Mouse (Mus musculus): ENCODE measurements around the gene Scd3. TPM values are rescaled to one million over a fixed set of nuclear protein-coding genes. Genes with fewer than 3 reads are reported as not detected.

The Scd3 gene
- polyA plus RNA-seq, 2 experiments: not detected

DNA sequence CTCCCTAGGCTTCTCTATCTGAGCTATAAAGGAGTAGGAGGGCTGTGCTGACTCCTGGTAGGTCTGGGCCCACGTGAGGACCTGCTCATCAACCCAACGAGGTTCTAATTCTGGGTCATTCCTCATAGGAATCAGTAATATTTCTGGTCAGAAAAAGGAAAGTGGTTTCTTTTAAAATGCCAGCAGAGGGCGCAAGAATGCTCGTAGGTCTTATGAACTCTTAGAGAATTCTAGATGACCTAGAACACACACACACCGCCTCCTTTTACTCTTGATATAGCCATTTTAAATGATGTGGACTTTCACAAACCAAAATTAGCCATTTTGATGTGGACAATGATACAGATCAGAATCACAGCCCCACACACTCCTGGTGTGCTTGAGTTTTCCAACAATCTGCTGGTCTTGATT, 42.7 kb downstream of the Scd3 start:
- 5% methylated on average over 5 of the region's 5 CpGs for WGBS (ENCODE audit: insufficient replicate concordance)
- Histone ChIP-seq H3K27me3 (ENCODE audit: control insufficient read depth, insufficient read depth, low read length) (no peaks in the 10 kb centered on the region), H3K9me3 (ENCODE audit: control insufficient read depth, low read length) (no peaks in the 10 kb centered on the region), H3K9ac (replicated peaks) (no peak overlapping the region), H3K27ac (no peak overlapping the region), H3K4me1 (replicated peaks; ENCODE audit: control insufficient read depth in 2 of 2, insufficient read depth in 2 of 2, low read length in 1 of 2) (peaks cover 27 to 28% of the 10 kb centered on the region in 2 experiments), H3K36me3 (replicated peaks; ENCODE audit: control insufficient read depth, insufficient read depth, low read depth) (no peaks in the 10 kb centered on the region), H3K4me3 (ENCODE audit: insufficient read depth in 1 of 2, low read depth in 2 of 2, low read length in 2 of 2) (no peak overlapping the region), H3K4me2 (ENCODE audit: low read depth) (peak overlapping the region; percentile 98)
- ATAC-seq (ENCODE audit: insufficient read depth) (no peak), DNase-seq (ENCODE audit: low read depth in 3 of 3, low spot score in 3 of 3) (peak; percentile 54 to 60 (median 57))
- TF ChIP-seq CTCF (IDR thresholded peaks at IDR 0.05; ENCODE audit: low read depth) (peak; percentile 70), EP300 (IDR thresholded peaks at IDR 0.05; ENCODE audit: low read depth) (no peak)

DNA sequence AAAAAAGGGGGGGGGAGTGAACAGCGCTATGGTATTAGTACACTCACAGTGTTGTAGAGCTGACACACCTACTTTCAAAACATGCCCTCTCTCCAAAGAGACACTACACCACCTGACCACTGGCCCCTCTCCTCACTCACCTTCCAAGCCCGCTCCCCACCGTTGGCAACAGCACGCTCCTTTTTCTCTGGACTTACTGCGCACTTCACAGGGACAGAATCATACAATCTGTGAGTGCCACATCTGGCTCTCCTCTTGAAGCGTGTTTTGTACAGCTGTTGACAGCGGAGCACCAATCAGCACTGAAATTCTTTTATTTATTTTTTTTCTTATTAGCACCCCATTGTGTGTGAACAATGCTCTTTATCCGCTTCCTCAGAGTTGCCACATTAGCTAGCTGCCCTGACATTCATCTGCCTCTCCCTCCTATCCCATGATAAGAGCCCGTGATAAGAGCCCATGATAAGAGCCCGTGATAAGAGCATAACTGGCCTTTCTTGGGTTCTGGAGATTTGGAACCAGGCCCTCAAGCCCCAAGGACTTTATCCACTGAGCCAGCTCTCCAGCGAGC, 43.4 kb downstream of the Scd3 start:
- H3K27ac ChIP-seq: no peak overlapping the region
- H3K9ac ChIP-seq (replicated peaks): no peak overlapping the region
- DNase-seq (ENCODE audit: low read depth in 3 of 3, low spot score in 3 of 3) (no peak), ATAC-seq (ENCODE audit: insufficient read depth) (no peak)
- H3K4me2 ChIP-seq (ENCODE audit: low read depth): peak overlapping the region; percentile 98
- WGBS (ENCODE audit: insufficient replicate concordance): 49% methylated on average over 11 of the region's 11 CpGs
- TF ChIP-seq CTCF (IDR thresholded peaks at IDR 0.05; ENCODE audit: low read depth) (no peak), EP300 (IDR thresholded peaks at IDR 0.05; ENCODE audit: low read depth) (no peak)
- H3K4me3 ChIP-seq (ENCODE audit: insufficient read depth in 1 of 2, low read depth in 2 of 2, low read length in 2 of 2): no peak overlapping the region; a peak in 1 of 4 replicates
- no peaks in the 10 kb centered on the region for H3K9me3 ChIP-seq (ENCODE audit: control insufficient read depth, low read length)
- H3K4me1 ChIP-seq (replicated peaks; ENCODE audit: control insufficient read depth in 2 of 2, insufficient read depth in 2 of 2, low read length in 1 of 2): peaks cover 27 to 28% of the 10 kb centered on the region in 2 experiments
- no peaks in the 10 kb centered on the region for H3K36me3 ChIP-seq (replicated peaks; ENCODE audit: control insufficient read depth, insufficient read depth, low read depth)
- no peaks in the 10 kb centered on the region for H3K27me3 ChIP-seq (ENCODE audit: control insufficient read depth, insufficient read depth, low read length)

GRCm38 (mm10) chr19:44247281-44248080, 44.4 kb downstream of the Scd3 start:
- peak in 2 of 3 experiments; percentile 45 to 49 for DNase-seq (ENCODE audit: low read depth in 3 of 3, low spot score in 3 of 3)
- WGBS (ENCODE audit: insufficient replicate concordance): 2% methylated on average over 25 of the region's 25 CpGs
- no peaks in the 10 kb centered on the region for H3K9me3 ChIP-seq (ENCODE audit: control insufficient read depth, low read length)
- no peaks in the 10 kb centered on the region for H3K27me3 ChIP-seq (ENCODE audit: control insufficient read depth, insufficient read depth, low read length)
- ATAC-seq (ENCODE audit: insufficient read depth): peak; percentile 34
- peak overlapping the region; percentile 78 for H3K27ac ChIP-seq
- peak overlapping the region; percentile 98 for H3K4me2 ChIP-seq (ENCODE audit: low read depth)
- peaks cover 27 to 28% of the 10 kb centered on the region in 2 experiments for H3K4me1 ChIP-seq (replicated peaks; ENCODE audit: control insufficient read depth in 2 of 2, insufficient read depth in 2 of 2, low read length in 1 of 2)
- TF ChIP-seq EP300 (IDR thresholded peaks at IDR 0.05; ENCODE audit: low read depth): peak; percentile 53; the same call in 1 of the 2 replicates
- TF ChIP-seq CTCF (IDR thresholded peaks at IDR 0.05; ENCODE audit: low read depth): no peak
- peak overlapping the region; percentile 68 for H3K9ac ChIP-seq (replicated peaks)
- H3K4me3 ChIP-seq (ENCODE audit: insufficient read depth in 1 of 2, low read depth in 2 of 2, low read length in 2 of 2): peak overlapping the region; percentile 54 to 55
- no peaks in the 10 kb centered on the region for H3K36me3 ChIP-seq (replicated peaks; ENCODE audit: control insufficient read depth, insufficient read depth, low read depth)

- Histone ChIP-seq H3K4me1 (replicated peaks; ENCODE audit: control insufficient read depth in 2 of 2, insufficient read depth in 2 of 2, low read length in 1 of 2) (peaks cover 27 to 28% of the 10 kb centered on the region in 2 experiments), H3K27ac (peak overlapping the region; percentile 83), H3K4me2 (ENCODE audit: low read depth) (peak overlapping the region; percentile 98), H3K27me3 (ENCODE audit: control insufficient read depth, insufficient read depth, low read length) (no peaks in the 10 kb centered on the region), H3K36me3 (replicated peaks; ENCODE audit: control insufficient read depth, insufficient read depth, low read depth) (no peaks in the 10 kb centered on the region), H3K9me3 (ENCODE audit: control insufficient read depth, low read length) (no peaks in the 10 kb centered on the region), H3K4me3 (ENCODE audit: insufficient read depth in 1 of 2, low read depth in 2 of 2, low read length in 2 of 2) (peak overlapping the region; percentile 54 to 55), H3K9ac (replicated peaks) (peak overlapping the region; percentile 68)
- TF ChIP-seq CTCF (IDR thresholded peaks at IDR 0.05; ENCODE audit: low read depth): no peak
- peak; percentile 5; the same call in 1 of the 2 replicates for TF ChIP-seq EP300 (IDR thresholded peaks at IDR 0.05; ENCODE audit: low read depth)
- WGBS (ENCODE audit: insufficient replicate concordance): 2% methylated on average over 36 of the region's 36 CpGs
- DNase-seq (ENCODE audit: low read depth in 3 of 3, low spot score in 3 of 3): peak; percentile 96 to 97 (median 96)
- ATAC-seq (ENCODE audit: insufficient read depth): peak; percentile 99
These were observed 45.2 kb downstream of the Scd3 start for GRCm38 (mm10) chr19:44248081-44248853.
